Mouse (Mus musculus): ENCODE results near the gene Chchd5.

DNA sequence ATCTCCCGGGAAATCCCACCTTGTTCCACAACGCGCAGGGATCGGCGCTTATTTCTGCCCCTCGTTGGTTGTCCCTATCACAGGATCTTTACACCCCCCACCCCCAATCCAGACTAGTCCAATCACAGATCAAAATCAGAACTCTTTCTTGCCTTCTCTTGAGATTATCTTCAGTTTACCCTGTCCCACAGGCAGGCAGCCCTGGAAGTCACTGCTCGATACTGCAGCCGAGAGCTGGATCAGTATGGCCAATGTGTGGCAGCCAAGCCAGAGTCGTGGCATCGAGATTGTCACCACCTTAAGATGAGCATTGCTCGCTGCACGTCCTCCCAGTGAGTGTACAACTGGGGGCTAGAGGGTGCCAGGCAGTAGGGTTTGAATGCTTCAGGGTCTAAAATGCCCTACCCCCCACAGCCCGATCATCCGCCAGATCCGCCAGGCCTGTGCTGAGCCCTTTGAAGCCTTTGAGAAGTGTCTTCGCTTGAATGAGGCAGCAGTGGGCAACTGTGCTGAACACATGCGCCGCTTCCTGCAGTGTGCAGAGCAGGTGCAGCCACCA, 566 bp downstream of the Chchd5 start:
- TF ChIP-seq CTCF (IDR thresholded peaks at IDR 0.05) (no peak), EP300 (IDR thresholded peaks at IDR 0.05) (no peak)

Data from lung, postnatal 0 days (tissue).